Mouse (Mus musculus): ENCODE results near the gene Gas2.

The Gas2 gene

GRCm38 (mm10) chr7:51969379-51969778 lies 107.6 kb downstream of the Gas2 start:
- no peak for DNase-seq (ENCODE audit: low spot score)

- no peak for DNase-seq (ENCODE audit: low spot score)
Observed at GRCm38 (mm10) chr7:51972252-51972855, 110.5 kb downstream of the Gas2 start.

- no peak for DNase-seq (ENCODE audit: low spot score)
Observed at GRCm38 (mm10) chr7:51973091-51973490, 111.3 kb downstream of the Gas2 start.

GRCm38 (mm10) chr7:51973526-51973925 lies 111.7 kb downstream of the Gas2 start:
- DNase-seq (ENCODE audit: low spot score), result no peak

GRCm38 (mm10) chr7:51975181-51975580 lies 113.4 kb downstream of the Gas2 start:
- no peak for DNase-seq (ENCODE audit: low spot score)

- DNase-seq (ENCODE audit: low spot score), result no peak
Observed at GRCm38 (mm10) chr7:51979271-51979670, 117.5 kb downstream of the Gas2 start.

- no peak for DNase-seq (ENCODE audit: low spot score)
Observed at GRCm38 (mm10) chr7:51982303-51982702, 120.5 kb downstream of the Gas2 start.

- no peak for DNase-seq (ENCODE audit: low spot score)
Observed at GRCm38 (mm10) chr7:51985763-51986162, 123.9 kb downstream of the Gas2 start.

- DNase-seq (ENCODE audit: low spot score), result no peak
Observed at GRCm38 (mm10) chr7:51986909-51987308, 125.1 kb downstream of the Gas2 start.

GRCm38 (mm10) chr7:51991020-51991419 lies 129.2 kb downstream of the Gas2 start:
- DNase-seq (ENCODE audit: low spot score), result peak; percentile 9

GRCm38 (mm10) chr7:52005511-52006295 lies 143.9 kb downstream of the Gas2 start, which contains the start of gene Svip:
Gene Svip, minus strand, starts transcription at chr7:52006018.
- DNase-seq (ENCODE audit: low spot score), result peak; percentile 85

GRCm38 (mm10) chr7:52006296-52006630 lies 144.4 kb downstream of the Gas2 start:
- no peak for DNase-seq (ENCODE audit: low spot score)

- DNase-seq (ENCODE audit: low spot score), result no peak
Observed at GRCm38 (mm10) chr7:52007138-52007537, 145.3 kb downstream of the Gas2 start.

GRCm38 (mm10) chr7:52013457-52013856 lies 151.6 kb downstream of the Gas2 start:
- no peak for DNase-seq (ENCODE audit: low spot score)

- DNase-seq (ENCODE audit: low spot score), result no peak
Observed at GRCm38 (mm10) chr7:52015180-52015579, 153.4 kb downstream of the Gas2 start.

GRCm38 (mm10) chr7:52015628-52016027 lies 153.8 kb downstream of the Gas2 start, which contains the start of gene 1700015G11Rik:
Gene 1700015G11Rik, minus strand, starts transcription at chr7:52015728.
- no peak for DNase-seq (ENCODE audit: low spot score)

GRCm38 (mm10) chr7:52022039-52022438 lies 160.2 kb downstream of the Gas2 start:
- DNase-seq (ENCODE audit: low spot score), result no peak

GRCm38 (mm10) chr7:52024050-52024626 lies 162.3 kb downstream of the Gas2 start:
- no peak for DNase-seq (ENCODE audit: low spot score)

GRCm38 (mm10) chr7:52037600-52038582 lies 176.1 kb downstream of the Gas2 start:
- DNase-seq (ENCODE audit: low spot score), result no peak

Measured in spleen, adult 12 weeks (tissue).